Mouse (Mus musculus): ENCODE results near the gene F11r.

The F11r gene

DNA sequence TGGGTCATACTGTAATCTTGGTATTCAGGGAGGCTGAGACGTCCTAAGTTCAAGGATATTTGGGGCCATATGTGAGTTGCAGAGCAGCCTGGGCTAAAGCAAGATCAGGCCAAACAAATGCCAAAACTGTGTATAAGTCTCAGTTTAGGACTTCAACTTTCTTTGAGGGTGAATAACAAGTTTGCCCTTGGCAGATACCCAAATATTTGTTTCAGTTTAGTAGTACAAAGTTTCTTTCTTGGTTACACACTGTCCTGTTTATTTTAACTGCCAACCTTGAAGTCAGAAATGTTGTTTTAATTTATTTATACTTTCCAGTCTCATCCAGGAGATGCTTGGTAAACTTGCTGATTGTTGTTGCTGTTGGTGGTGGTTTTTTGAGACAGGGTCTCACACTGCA, 1.4 kb upstream of the F11r start:
- intact Hi-C loops (cut with DNase I), result no loop called here

DNA sequence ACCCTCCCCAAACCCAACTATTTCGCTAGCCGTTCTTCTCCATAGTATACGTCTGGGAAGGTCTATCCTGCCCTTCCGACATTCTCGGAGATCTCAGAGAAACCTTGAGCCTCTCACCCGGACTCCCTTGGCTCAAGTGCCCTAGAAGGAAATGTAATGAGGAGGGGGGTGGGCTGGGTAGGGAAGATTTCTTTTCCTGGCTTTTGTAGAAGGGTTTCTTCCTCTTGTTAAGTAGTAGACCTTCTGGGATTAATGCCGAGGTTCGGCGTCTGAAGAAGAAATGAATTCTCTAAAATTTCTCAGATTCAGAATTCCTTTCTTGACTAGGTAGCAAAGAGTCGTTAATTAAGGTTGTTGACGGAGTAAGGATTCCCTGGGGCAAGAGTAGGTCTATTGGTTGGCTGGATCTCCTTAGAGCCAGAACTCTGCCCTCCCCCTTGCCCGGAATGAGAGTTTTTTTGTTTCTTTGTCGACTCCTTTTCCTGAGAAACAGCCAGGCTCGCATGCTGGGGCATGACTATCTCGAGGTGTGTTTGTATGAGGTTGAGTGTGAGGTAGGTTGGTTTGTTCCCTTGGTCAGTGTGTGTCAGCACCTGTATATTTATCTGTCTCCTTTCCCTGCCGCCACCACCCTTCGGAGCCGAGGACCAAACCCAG, 807 bp downstream of the F11r start:
- intact Hi-C loops (cut with DNase I), result no loop called here

DNA sequence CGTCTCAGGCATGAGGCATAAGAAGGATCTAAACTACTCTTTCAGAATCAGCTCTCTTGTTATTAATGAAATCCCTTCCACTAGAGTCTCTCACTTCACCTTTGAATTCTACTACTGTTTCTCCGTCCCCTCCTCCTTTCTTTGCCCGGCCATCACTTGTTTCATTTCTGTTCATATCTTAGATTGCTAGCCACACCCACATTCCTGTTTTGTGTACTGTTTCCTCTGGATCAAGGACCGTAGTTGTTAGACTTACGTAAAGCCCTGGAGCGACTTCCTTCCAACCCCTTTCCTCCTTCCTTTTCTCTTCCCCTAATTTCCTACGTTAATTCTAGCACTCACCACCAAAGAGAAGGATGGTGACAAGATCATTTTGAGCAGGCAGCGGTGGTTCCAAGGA, 1.7 kb downstream of the F11r start:
- intact Hi-C loops (cut with DNase I), result no loop called here

DNA sequence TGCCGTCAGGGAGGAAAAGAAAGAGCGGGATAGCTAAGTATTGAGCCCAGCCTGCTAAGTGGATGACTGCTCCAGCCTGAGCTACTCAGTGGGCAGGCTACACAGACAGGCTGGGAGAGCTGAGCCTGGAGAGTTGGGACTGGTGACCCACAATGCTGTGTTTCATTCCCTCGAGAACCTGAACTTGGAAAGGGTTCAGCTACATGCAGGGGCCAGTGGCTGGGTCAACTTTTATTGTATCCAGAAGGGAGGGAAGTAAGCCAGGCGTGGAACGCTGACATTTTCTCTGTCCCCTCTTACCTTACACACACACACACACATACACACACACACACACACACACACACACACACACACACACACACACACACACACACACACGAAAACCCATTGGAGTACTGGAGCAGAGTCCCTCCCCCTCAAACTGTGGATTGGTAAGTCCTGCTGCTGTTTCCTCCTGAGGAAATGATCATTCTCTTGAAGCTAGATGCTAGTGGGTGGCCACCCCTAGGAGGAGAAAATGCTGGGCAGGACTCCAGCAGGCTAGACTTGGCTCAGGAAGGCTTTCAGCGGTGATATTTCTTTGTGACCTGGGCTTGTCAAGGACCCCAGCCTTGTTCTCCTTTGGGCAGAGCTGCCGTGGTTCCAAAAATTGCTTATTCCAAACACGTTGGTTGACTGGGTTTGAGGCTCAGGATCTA, 2.8 kb downstream of the F11r start:
- intact Hi-C loops (cut with DNase I), result no loop called here

DNA sequence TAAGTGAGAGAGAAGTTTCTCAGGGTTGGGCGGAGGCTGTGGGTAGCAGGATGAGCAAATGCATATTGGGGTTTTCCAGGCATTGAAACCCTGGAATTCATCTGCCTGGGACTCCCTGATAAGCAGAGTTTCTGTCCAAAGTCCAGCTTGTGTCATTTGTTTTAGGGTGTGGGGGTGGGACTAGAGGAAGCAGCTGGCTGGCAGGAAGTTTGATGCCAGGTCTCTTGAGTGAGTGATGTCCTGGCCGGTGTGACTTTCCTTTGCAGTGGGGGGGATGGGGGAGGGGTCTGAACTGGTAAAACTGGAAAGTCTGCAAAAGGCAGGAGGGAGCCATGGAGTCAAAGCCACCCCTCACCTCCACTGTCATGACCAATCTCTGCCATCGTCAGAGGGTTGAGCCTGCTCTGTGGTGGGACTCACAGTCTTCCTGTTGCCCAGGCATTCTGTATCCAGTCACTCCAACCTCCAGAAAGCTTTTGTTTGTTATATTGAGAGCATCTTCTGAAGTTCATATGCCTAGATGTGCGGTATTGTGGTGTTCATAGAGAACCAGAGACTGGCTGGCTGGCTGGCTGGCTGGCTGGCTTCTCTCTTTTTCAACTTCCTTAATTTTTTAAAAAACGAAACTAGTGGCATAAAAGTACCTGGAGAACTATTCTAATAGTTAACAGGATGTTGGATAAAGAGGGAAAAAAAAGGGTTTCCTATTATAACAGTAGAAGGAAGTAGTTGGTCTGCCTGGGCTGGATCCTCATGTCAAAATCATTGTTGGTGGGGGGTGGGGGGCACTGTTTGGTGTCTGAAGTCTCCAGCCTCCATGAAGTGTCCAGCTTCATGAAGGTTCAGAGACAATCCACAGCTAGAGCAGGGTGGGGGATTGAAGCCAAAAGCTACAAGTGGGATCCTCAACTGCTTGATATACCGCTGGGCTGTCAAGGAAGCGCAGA, 4.4 kb downstream of the F11r start:
- intact Hi-C loops (cut with DNase I), result no loop called here

DNA sequence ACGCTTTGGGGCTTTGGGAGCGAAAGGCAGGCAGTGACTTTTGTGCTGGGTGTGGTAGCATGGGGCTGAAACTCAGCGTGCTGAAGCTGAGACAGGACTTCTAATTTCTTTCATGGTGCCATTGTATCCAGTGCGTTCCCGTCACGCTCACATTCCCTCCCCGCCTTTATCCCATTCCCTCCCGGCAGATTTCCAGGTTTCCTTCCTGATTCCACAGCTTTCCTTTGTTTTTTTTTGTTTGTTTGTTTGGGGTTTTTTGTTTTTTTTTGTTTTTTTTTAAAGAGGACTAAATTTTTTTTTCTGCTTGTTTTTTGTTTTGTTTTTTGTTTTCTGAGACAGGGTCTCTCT, 5.1 kb downstream of the F11r start:
- intact Hi-C loops (cut with DNase I), result no loop called here

DNA sequence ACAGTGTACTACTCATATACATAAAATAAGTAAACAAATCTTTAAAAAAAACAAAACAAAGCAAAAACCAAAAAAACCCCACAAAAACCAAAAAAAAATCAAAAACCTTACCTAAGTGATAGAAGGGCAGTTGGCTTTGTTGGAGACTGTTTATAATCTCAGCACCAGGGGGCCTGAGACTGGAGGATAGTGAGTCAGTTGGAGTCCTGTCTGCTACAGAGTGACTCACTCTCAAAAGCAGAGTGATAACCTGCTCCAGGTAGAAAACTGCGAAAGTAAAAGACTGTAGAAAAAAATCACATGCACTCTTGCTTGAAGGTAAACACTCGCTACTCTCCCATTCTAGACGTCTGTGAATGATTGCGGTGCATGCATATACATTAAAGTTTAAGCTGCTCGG, 7.7 kb downstream of the F11r start:
- intact Hi-C loops (cut with DNase I), result no loop called here

DNA sequence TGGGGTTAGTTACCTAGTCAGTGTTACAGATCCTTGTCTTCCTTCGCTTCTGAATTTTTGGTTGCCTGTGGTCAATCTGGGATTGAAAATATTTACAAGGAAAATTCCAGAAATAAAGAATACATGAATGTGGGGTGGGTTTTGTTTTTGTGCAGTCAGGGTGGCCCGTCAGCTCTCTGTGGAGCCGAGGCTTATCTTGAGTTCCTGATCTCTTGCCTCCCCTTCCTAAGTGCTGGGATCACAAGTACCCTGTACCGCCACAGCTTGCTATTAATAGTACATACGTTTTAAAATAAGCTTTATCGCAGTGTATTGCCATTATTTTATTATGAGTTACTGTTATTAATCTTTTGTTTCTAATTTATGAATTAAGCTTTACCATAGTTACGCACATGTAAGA, 9.5 kb downstream of the F11r start:
- intact Hi-C loops (cut with DNase I), result no loop called here

DNA sequence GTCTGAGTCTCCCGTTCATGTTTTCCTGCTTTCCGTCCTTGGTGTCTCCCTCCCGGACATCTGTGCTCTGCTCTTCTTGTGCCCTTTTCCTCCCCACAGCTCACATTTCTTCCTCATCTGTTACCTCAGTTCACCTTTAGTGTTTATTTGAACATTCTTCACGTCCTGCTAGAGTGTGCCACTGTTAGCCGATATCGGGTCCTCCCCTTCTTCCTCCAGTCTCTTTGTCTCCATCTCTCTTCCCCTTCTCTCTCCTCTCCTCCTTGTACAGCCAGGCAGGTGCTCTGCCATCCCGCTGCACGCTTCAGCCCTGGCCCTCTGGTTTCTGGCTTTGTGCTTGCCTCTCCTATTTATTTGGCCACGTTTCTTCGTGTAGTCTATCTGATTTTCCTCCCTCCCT, 10.4 kb downstream of the F11r start:
- intact Hi-C loops (cut with DNase I), result no loop called here

DNA sequence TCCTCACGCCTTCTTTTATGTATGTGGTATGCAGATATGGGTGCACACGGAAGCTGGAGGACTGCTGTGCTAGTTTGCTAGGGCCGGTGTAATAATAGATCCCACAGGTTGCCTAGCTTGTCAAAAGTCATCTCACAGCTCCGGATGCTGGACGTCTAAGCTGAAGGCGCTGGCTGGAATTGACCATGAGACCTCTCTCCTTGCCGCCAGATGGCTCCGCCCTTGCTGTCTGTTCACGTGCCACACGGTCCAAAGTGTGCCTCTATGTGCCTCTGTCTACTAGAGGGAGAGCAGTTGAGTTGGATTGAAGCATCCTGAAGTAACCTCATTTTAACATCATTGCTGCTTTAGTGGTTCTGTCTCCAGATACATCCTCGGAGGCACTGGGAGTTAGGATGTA, 12.7 kb downstream of the F11r start:
- intact Hi-C loops (cut with DNase I), result no loop called here

DNA sequence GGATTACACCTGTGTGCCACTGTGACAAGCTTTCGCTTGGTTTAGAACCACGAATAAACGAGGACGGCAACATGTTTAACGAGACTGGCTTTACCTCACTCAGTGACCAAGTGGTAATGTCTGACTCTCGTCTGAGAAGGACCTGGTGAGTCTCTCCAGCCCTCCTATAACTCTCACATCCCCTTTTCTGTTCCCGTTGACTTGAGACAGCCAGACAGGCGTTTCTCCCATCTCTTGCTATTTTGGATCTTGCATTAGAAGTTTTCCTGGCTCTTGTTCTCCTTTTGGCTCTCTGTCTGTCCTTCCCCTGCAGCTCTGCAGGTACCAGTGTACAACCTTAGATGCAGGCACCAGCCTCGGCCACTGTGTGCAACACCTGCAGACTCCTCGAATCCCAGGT, 13.7 kb downstream of the F11r start:
- intact Hi-C loops (cut with DNase I), result no loop called here

DNA sequence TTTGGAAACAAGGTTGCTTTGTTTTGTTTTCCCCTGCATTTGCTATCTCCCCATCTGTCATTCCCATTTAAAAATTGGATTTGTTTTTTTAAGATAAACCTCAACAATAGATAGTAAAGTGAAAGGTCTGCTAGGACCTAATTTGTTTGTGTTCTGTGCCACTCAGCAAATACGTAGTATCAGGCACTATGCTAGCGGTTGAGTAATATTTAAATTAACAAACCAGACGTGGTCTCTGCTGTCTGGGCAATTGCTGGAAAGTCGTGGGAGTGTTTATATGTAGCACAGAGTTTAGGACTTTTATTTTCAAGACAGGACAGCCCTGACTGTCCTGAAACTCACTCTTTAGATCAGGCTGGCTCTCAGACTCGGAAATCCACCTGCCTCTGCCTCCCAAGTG, 15.2 kb downstream of the F11r start:
- intact Hi-C loops (cut with DNase I), result no loop called here

DNA sequence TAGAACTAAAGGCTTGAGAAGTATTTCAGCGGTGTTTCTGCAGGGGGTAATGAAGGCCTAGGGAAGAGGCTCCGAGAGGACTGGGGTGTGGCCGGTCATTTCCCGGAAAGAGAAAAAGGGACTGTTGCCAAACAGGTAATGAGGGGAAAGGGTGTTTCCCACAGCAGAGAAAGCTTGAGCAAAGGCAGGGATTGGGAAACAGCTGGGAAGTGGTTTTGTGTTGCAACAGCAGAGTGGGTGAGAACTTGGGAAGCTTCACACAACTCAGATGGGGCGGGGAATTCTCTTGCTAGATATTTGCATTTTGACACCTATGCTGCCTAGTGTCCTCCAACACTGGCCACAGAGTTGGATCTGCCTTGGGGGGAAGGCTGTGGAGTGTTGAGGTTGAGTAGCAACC, 15.6 kb downstream of the F11r start:
- intact Hi-C loops (cut with DNase I), result no loop called here

DNA sequence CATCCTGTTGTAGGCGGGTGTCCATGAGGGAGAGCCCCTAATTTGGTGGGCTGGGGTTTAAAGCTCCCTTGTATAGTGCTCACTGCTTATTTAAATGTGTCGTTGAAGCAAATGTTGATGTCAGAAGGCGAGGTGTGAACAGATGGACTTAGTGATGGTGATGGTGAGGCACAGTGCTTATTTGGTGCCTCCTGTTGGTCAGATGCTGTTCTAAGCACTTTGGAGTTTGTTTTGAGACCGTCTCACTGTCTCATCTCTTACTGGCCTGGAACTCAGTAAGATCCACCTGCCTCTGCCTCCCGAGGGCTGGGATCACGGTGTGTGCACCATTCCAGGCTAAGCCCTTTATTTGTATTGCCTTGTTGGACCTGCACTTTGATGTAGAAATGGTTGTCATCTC, 17.6 kb downstream of the F11r start:
- intact Hi-C loops (cut with DNase I), result no loop called here

DNA sequence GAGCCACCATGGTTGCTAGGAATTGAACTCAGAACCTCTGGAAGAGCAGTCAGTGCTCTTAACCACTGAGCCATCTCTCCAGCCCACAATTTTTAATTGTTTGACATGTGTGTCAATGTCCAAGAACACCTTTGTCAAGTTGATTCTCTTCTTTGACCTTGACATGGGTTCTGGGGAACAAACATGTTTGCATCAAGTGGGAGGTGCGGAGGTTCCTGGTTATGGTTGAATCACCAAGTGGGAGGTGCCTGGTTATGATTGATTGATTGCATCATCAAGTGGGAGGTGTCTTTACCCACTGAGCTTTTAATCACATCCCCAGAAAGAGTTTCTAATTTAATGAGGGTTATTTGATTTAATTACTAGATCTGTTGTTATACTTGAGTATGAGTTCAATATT, 20.2 kb downstream of the F11r start:
- intact Hi-C loops (cut with DNase I), result no loop called here

DNA sequence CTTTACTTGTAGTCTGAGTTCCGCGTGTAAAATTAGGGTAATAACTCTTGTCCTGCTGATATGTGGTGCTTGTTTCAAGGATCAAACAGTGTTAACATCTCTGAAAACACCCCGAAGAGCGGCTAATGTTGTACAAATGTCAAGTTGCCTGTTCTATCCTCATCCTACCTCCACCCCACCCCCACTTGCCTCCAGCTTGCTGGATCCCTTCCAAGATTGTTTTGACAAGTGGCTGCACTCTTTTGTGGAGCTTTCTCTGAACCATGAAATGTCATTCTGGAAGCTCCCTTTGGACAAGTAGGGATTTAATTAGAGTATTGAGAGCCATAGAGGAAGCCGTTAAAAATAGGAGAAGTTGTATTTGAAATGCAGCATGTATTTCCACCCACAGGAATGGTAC, 22.5 kb downstream of the F11r start:
- intact Hi-C loops (cut with DNase I), result no loop called here

DNA sequence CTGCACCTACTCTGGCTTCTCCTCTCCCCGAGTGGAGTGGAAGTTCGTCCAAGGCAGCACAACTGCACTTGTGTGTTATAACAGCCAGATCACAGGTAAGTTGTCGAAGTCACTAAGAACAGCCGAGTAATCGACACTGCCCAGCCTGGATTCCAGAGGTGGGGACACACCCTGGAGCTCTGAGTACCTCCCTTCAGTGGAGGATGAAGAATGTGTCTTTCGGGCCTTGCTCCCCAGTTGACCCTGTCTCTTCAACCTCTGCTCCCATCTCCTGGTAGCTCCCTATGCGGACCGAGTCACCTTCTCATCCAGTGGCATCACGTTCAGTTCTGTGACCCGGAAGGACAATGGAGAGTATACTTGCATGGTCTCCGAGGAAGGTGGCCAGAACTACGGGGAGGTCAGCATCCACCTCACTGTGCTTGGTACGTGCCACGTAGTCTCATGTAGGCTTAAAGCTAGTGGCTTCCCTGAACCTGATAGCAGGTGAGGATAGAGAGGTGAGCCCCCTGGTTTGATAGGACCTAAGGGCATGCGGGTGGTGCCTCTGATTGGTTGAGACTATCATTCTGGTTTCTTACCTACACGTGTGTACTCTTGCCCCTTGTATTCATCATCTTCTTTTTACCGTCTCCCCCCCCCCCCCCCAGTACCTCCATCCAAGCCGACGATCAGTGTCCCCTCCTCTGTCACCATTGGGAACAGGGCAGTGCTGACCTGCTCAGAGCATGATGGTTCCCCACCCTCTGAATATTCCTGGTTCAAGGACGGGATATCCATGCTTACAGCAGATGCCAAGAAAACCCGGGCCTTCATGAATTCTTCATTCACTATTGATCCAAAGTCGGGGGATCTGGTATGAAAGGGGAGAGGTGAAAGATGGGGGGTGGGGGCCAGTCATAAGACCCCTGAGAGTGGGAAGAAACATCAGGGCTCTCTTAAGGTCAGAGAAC, 23.5 kb downstream of the F11r start:
- intact Hi-C loops (cut with DNase I), result no loop called here

DNA sequence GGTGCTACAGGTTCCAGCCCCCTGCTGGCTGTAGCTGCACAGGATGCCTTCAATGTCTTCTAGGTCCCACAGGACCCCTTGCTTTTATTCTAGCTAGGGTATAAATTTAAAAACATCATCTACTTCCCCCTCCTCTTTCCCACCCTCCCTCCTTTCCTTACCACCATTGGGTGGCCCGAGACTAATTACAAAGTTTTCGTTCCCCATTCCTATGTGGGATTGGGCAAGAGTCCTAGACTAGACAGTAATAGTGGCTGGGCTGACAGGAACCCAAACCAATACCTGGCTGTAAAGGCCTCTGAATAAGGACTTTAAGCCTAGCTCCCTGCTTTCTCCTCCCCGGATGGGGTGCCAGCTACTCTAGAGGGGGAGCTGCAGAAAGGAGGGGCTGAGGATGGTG, 25.8 kb downstream of the F11r start:
- intact Hi-C loops (cut with DNase I), result no loop called here

DNA sequence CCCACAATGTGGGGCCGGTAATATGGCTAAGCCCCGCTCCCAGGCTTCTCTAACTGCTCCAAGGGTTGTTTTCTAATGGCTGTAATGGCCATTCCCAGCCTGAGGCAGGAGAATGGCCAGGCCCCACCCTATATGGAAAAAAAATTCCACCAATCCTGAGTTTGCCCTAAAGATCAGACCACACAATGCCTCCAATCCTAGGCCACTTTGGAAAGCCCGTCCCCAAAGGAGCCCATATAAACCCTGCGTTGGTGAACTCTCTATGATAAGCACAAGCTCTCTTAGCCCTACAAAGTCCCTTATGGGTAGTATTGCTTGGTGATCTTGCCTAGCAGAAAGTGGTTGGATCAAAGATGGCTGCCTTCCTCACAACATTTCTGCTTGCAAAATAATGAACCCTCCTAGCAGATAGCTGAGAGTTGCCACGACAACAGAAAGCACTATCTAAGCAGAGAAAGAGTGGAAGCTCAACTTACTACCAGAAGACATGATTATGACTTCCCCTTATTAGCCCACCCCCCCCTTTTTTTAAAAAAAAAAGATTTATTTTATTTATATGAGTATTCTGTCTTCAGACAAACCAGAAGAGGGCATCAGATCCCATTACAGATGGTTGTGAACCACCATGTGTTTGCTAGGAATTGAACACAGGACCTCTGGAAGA, 28.5 kb downstream of the F11r start:
- intact Hi-C loops (cut with DNase I), result no loop called here

DNA sequence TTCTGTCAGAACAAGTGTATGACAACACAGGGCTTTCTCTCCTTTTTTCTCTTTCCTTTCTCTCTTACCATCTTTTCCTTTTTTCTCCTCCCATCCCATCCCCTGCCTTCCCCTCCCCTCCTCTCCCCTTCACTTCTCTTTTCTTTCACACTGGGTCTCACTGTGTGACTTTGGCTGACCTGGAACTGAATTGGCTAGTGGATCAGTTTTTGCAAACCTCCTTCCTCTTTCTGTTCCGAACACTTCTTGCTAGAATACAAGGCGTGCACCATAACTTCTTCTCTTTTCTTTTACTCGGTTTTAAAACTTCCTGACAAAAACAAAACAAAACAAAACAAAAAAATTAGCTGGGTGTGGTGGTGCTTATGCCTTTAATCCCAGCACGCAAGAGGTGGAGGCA, 29.2 kb downstream of the F11r start:
- intact Hi-C loops (cut with DNase I), result no loop called here

DNA sequence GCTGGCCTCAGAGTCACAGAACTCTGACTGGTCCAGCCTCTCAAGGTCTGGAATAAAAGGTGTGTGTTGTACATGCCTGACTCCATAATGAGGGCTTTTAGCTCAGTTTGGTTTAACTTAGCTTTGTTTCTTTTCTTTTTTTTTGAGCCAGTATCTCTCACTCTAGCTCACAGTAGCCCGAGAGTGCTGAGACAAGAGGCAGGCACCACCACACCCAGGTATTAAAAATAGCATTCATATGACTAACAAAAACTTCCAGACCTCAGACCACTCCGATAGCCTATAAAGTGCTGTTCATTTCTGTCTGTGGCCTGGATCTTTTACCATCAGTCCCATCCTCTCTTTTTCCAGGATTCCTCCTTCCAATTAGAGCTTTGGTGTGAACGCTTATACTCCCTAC, 32.3 kb downstream of the F11r start:
- intact Hi-C loops (cut with DNase I), result no loop called here
